Mouse (Mus musculus) left cerebral cortex, postnatal 4 days (tissue): Measurements from ENCODE around the gene Eda. TPM values are rescaled to one million over a fixed set of nuclear protein-coding genes. Genes with fewer than 3 reads are reported as not detected.
"Not testable (repeated sequence)": the region's sequence is repeated elsewhere in the genome, so short reads cannot be mapped to it uniquely, and the experiment has no call there.

Experiments
- DNase-seq: peaks from one replicate; pipeline ENCODE4 v3.0.0-alpha.2; 2022
- intact Hi-C: fragments of 180-260 bp; cut with DNase I; formaldehyde crosslinking; loops from one replicate; pipeline ENCODE4 v1.15.1; 2025
- microRNA-seq: library from miRNA; unstranded; fragments of <30 nt; microRNA quantifications from one replicate; pipeline ENCODE4 v1.2.0, GENCODE M21; 2022
- total RNA-seq, 2 experiments: library from RNA; stranded (reverse); gene quantifications; 2 replicates each; pipeline ENCODE4 v1.2.3; 2021

Eda gene
- total RNA-seq, 2 experiments from 2014 or later, result 9.7 to 10.1 TPM

DNA sequence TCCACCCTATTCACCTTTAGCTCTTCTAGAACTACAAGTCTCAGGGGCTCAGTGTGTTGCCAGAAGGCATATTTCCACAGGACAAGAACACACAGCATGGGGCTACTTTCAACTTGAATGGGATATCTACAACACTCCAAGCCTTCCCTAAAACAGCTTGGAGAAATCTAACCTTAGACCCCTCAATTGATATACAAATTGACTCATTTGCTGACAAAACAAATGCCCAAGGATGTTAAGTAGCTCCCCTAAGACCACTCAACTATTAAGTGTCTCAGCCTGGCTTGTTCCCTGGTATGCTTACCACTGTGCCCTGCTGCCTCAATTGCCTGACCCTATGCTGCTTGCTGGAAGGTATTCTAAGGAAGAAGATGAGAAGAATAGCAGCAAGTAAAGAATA, 425.5 kb downstream of the Eda start:
- DNase-seq, result no peak
- intact Hi-C loops, result no loop called here

DNA sequence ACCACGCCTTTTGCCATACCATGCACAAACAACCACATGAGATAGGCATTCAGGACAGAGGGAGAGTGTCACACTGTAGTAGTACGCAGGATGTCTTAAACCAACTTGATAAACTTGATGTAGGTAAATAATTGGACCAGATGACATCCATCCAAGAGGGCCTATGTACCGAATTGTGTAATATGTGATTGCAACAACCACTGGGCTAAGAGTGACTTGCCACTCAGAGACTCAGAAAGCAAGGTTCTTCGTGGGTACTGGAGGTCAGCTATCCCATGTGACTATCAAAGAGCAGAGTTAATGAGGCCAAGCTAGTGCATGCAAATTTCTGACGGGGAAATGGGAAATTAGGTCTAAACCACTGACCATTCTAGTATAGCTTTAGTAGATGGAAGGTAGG, 426.3 kb downstream of the Eda start:
- intact Hi-C loops, result no loop called here
- DNase-seq, result no peak

DNA sequence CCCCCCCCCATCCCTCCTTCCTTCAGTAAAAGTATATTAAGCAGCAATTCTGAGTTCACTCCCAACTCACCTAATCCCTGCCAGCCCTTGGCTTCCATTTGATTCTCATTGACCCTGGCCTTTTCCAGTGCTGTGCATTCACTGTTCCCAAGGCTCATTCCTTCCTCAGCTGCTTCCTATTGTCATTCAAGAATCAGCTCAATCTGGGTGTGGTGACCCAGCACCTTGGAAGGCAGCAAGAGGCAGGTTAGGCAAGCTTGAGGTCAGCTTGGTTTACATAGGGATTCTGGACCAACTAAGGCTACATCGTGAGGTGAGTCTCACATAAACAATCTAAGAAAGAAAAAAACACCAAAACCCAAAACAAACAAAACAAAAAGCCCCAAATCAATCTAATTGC, 433.8 kb downstream of the Eda start:
- intact Hi-C loops, result no loop called here
- no peak for DNase-seq

DNA sequence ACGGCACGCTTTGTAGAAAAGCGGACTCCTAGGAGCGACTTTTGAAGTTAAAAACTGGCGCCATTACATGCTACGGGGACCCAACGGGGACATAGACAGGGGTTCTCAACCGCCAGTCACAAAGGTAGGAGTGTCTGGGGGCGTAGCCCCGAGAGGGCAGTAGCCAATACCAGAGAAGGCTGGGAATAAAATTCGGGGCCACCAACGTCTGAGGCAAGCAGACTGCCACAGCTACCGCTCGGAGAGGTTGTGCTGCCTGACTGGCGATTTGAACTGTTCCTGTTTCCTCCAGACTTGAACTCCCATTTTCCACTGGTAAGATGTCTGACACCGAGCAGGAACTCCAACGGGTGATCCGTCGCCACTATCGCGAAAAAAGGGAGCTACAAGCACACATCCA, 453.3 kb downstream of the Eda start, which contains the start of gene Otud6a:
Gene Otud6a (plus strand): TSS at position 321 of the 400 bp plus-strand sequence.
- DNase-seq, result no peak
- intact Hi-C loops, result no loop called here

DNA sequence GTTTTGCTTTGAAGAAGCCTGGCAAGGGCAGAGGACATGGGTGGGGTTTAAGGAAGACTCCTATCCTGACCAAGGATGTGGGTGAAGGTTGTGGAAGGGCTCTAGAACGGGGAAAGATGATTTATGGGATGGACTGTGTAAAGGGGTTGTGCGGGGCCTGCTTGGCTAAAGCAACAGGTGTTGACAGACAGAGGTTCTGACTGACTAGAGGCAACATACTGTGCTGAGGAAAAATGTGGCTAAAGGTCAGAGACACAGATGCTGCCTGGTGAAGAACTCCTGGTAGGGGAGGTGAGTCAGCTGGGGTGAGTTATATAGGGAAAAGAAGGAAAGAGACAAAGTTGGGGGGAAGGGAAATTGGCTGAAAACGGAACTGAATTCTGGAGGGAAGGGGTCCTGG, 456.9 kb downstream of the Eda start:
- DNase-seq, result no peak
- intact Hi-C loops, result no loop called here

DNA sequence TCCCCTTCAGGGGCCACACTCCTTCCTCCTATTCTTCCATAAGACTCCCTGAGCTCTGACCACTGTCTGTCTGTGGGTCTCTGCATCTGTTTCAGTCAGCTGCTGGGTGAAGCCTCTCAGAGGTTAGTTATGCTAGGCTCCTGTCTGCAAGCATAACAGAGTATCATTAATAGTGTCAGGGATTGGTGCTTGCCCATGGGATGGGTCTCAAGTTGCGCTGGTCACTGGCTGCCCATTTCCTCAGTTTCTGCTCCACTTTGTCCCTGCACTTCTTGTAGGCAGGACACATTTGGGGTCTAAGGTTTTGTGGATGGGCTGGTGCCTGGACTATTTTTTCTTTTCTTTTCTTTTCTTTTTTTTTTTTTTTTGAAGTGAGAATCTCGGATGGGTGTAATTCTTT, 467.2 kb downstream of the Eda start, which contains the start of gene Awat2:
Gene Awat2 (minus strand): TSS at position 101 of the 400 bp plus-strand sequence.
- intact Hi-C loops, result not testable (repeated sequence)

DNA sequence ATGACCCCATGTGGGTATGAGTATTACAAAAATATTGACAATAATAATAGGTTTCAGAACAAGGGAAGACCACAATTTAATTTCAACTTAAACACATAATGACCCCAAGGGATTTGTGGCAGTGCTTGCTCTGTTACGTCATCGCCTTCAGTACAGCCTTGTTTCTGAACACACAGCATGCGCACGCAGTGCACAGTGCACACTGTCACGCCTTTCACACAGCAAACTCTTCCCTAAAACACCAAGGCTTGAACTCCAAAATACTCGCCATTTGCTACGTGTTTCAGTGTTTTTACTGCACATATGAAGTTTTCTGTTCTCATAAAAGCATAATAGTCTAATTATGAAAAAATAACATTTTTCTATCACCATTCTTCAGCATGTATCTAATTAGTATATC, 468.1 kb downstream of the Eda start:
- DNase-seq, result no peak
- intact Hi-C loops, result no loop called here

More for the DNA sequence above, 467.2 kb downstream of the Eda start, which contains the start of gene Awat2:
- not testable (repeated sequence) for DNase-seq

Small RNAs within 50 kb of the gene (microRNA-seq; reads per million reads assigned to microRNA genes)
- 5,515 reads per million, percentile 90 among the genes with 10 or more reads in this experiment for gene Mir676

Other genes starting within 250 kb of the Eda start
- 10 to 100 TPM; 13.0 to 13.9 TPM for gene Tmem28, start 154.6 kb upstream of the Eda start, total RNA-seq